Mouse (Mus musculus): ENCODE data around the gene 5730409E04Rik.

GRCm38 (mm10) chr4:126605751-126606150 lies 3.9 kb upstream of the 5730409E04Rik start:
- no peak for TF ChIP-seq CTCF (IDR thresholded peaks at IDR 0.05; ENCODE audit: borderline replicate concordance, insufficient read depth, low read length)
- no peak for TF ChIP-seq POLR2A (IDR thresholded peaks at IDR 0.05; ENCODE audit: low read depth, low read length)
